Comparison of ENCODE assay signal across 17 mouse cellular contexts in the genomic region with DNA sequence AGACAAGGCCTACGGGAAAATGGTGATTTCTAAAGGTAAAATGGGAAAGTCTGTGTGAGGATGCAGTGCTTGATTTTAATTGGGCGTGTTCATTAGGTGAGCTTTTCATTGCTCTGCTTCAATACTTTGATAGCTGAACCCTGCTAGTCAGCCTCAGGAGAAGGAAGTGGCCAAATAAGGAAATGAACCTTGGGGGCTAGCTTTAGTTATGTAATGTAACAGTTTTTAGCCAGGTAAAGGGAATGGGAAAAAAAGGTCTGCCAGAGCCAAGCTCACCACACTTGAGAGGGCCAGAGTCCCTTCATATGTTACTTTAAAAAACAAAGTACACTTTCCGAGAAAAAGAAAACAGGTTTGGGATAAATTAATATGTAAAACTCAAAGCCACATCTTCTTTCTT.
"Had no signal": no experiment of that assay in that cellular context is flagged by ENCODE, and none has a peak within 500 bp of the region (broad histone marks: within the 10 kb centered on the region; RNA-seq: fewer than 3 reads in every experiment).

No protein-coding gene starts in this region.

- H3K27me3 ChIP-seq: lung, embryonic 15.5 days; megakaryocyte, embryonic 14.5 days; midbrain, embryonic 12.5 days; neural tube, embryonic 12.5 days; stomach, embryonic 15.5 days had no signal

- H3K9ac ChIP-seq: liver, postnatal 0 days; lung, embryonic 15.5 days; midbrain, embryonic 12.5 days; neural tube, embryonic 12.5 days; stomach, embryonic 15.5 days had no signal

- DNase-seq: liver, postnatal 0 days; lung, adult 2 months; lung, postnatal 14 days; lung, postnatal 36 days; midbrain, embryonic 14.5 days; right cerebral cortex, postnatal 14 days; thymus, adult 2 months; thymus, postnatal 25 days; thymus, postnatal 4 days had no signal

- H3K4me3 ChIP-seq: lung, embryonic 15.5 days; megakaryocyte, embryonic 14.5 days; midbrain, embryonic 12.5 days; neural tube, embryonic 12.5 days; stomach, embryonic 15.5 days had no signal

- H3K4me1 ChIP-seq: midbrain, embryonic 12.5 days; stomach, embryonic 15.5 days had no signal

- H3K27ac ChIP-seq: lung, embryonic 15.5 days; macrophage; midbrain, embryonic 12.5 days; neural tube, embryonic 12.5 days; stomach, embryonic 15.5 days; stomach, postnatal 0 days had no signal

- H3K4me2 ChIP-seq: lung, embryonic 15.5 days; midbrain, embryonic 12.5 days; neural tube, embryonic 12.5 days; stomach, embryonic 15.5 days had no signal

- H3K36me3 ChIP-seq: lung, embryonic 15.5 days; midbrain, embryonic 12.5 days; neural tube, embryonic 12.5 days; stomach, embryonic 15.5 days had no signal

- H3K9me3 ChIP-seq: lung, embryonic 15.5 days; megakaryocyte, embryonic 14.5 days; midbrain, embryonic 12.5 days; neural tube, embryonic 12.5 days; stomach, embryonic 15.5 days had no signal

- ATAC-seq: liver, postnatal 0 days; lung, postnatal 0 days had no signal
